Mouse (Mus musculus) cerebellum, adult 9-11 months (tissue): ENCODE data around the gene Plin1.
A peak's percentile ranks its signal among the peaks of the same experiment; 100 is the strongest.

Experiments
- DNase-seq: peaks from one replicate; pipeline ENCODE4 v3.0.0; 2022

Gene Plin1

GRCm38 (mm10) chr7:79734563-79734962, 1.9 kb upstream of the Plin1 start:
- DNase-seq = no peak

GRCm38 (mm10) chr7:79731438-79731837, 1.3 kb downstream of the Plin1 start:
- no peak for DNase-seq

GRCm38 (mm10) chr7:79729743-79730370, 2.8 kb downstream of the Plin1 start:
- no peak for DNase-seq

GRCm38 (mm10) chr7:79729169-79729568, 3.5 kb downstream of the Plin1 start:
- DNase-seq = no peak

- DNase-seq = no peak
These were observed 4.5 kb downstream of the Plin1 start for GRCm38 (mm10) chr7:79728219-79728618.

- DNase-seq = no peak
These were observed 5.6 kb downstream of the Plin1 start for GRCm38 (mm10) chr7:79727091-79727490.

GRCm38 (mm10) chr7:79721386-79721977, 11.2 kb downstream of the Plin1 start:
- DNase-seq = no peak

- DNase-seq = no peak
These were observed 17.3 kb downstream of the Plin1 start, which contains the start of gene Kif7 for GRCm38 (mm10) chr7:79715187-79715981. Kif7 (minus strand) TSS chr7:79715720.

- DNase-seq = peak; percentile 30
These were observed 21.9 kb downstream of the Plin1 start for GRCm38 (mm10) chr7:79710831-79711230.

GRCm38 (mm10) chr7:79710130-79710607, 22.5 kb downstream of the Plin1 start:
- peak; percentile 70 for DNase-seq

GRCm38 (mm10) chr7:79705210-79705609, 27.5 kb downstream of the Plin1 start:
- no peak for DNase-seq

GRCm38 (mm10) chr7:79702755-79703154, 29.9 kb downstream of the Plin1 start:
- DNase-seq = no peak

GRCm38 (mm10) chr7:79696495-79696894, 36.2 kb downstream of the Plin1 start:
- DNase-seq = no peak

GRCm38 (mm10) chr7:79680231-79680630, 52.5 kb downstream of the Plin1 start:
- no peak for DNase-seq

GRCm38 (mm10) chr7:79679186-79679585, 53.5 kb downstream of the Plin1 start:
- DNase-seq = no peak

- no peak for DNase-seq
These were observed 61.7 kb downstream of the Plin1 start for GRCm38 (mm10) chr7:79670900-79671604.
